Mouse (Mus musculus) c-Kit-positive CD71-positive TER-119-negative erythroid progenitor cells, embryonic 14.5 days (primary cell): Measurements from ENCODE around the gene Tnxb.

Experiments used
- DNase-seq: peaks from one replicate; pipeline ENCODE4 v3.0.0-alpha.2; 2013; ENCODE audit warnings: low read depth

Gene Tnxb

DNA sequence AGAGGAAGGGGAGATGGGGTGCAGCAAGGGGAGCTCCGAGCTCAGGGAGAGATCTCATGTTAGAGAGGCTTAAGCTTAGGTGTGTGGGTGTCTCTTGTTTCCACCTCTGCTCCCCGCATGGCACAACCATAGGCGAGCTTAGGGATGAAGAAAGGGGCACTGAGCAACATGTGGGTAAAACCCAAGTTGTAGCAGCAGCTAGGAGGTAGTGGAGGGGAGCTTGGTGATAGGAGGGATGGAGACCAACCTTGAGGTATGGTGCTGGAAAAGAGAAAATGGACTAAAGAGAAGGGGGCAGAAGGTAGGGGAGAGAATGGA is 10.5 kb upstream of the Tnxb start:
- DNase-seq: no peak

DNA sequence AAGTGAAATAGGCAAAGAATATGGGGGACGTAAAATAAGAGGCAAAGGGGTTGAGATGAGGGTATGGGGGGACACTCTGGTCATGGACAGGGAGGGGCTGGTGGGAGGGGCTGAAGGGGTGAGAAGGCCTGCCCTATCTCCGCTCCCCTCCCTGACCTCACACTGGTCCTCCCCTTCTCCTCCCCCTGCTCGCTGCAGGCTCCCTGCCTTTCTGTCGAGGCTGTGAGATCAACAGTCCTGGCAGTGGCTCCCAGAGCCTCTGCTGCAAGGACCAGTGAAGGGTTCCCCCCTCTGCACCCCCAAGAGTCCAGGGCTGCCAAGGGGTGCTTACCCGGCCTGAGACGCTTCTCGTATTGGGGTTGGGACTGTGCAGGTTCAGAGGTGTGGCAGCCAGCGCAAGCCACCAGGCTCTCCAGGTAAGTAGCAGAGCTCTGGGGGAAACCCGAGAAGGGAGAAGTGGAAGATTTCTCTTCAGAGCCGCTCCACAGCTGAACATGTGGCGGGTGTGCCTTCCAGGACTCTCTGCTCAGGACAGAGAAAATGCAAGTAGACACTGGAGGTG is 10.0 kb upstream of the Tnxb start:
- DNase-seq: no peak

DNA sequence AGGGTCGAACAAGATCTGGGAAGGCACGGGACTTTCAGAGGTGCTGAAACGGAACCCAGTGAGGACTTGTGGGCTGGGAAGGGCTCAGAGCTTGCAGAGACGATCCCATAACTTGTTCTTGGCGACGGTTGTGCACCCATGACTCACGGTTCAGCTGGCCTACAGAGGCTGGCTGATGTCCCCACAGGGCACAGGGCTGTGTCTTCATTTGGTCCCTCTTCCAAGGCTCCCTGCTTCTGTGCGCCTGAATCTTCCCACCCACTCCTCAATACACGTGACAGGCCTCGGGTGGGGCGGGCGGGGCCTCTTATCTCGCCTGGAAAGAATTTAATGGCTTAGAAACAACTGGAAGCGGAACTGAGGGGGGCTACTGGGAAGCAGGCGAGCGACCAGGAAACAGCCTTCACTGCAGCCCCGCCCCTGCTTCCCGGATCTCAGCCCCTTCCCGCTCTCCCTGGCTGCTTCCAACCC is 9.2 kb upstream of the Tnxb start:
- DNase-seq: no peak

DNA sequence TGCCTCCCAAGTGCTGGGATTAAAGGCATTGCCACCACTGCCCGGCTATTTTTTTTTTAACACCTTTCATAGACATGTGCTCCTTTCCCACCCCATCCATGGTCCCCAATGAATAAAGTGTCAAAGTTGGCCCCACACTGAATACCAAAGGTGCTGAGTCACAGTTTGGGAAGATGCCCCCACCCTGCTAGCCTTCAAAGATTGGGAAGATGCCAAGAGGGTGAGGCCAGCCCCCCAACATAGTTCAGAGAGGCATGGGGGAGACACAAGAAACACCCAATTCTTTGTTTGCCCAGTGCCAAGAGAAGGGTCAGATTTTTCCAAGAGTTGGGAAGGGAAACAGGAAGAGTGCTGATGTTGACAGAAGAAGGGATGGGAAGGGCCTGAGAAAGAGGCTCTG is 7.9 kb upstream of the Tnxb start:
- DNase-seq: no peak

GRCm38 (mm10) chr17:34662978-34663377 is 7.4 kb upstream of the Tnxb start:
- DNase-seq: no peak

DNA sequence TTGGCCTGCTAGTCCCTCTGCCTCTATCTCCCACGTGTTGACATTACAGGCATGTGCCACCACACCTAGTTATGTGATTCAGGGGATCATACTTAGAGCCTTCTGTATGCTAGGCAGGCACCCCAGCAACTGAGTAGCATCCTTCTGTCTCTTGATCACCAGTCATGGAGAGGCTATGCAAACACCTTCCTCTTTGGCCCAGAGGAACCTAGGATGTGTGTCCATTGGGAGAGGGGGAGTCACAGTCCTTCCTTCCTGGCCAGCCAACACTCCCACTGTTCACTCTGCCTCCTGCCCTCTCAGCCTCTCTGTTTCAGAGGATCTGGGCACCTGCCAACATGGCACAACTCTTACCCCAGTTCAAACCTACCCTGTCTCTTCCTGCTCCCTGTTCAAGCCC is 6.8 kb upstream of the Tnxb start:
- DNase-seq: no peak

DNA sequence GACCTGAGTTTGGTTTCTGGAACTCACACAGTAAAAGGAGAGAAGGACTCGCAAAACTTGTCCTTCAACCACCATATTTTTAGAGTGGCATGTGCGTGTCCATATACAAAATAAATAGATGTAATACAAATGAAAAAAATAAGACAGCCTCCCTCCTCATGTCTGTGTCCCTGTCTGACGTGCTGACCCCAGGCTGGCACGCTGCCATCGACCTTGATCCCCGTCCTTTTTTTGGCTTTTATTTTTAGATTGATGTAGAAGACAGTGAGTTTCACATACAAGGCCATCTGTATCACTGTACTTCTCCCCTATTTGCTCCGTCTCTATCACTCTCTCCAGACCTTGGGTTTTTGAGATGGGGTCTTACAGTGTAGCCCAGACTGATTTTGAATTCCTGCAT is 5.9 kb upstream of the Tnxb start:
- DNase-seq: no peak

DNA sequence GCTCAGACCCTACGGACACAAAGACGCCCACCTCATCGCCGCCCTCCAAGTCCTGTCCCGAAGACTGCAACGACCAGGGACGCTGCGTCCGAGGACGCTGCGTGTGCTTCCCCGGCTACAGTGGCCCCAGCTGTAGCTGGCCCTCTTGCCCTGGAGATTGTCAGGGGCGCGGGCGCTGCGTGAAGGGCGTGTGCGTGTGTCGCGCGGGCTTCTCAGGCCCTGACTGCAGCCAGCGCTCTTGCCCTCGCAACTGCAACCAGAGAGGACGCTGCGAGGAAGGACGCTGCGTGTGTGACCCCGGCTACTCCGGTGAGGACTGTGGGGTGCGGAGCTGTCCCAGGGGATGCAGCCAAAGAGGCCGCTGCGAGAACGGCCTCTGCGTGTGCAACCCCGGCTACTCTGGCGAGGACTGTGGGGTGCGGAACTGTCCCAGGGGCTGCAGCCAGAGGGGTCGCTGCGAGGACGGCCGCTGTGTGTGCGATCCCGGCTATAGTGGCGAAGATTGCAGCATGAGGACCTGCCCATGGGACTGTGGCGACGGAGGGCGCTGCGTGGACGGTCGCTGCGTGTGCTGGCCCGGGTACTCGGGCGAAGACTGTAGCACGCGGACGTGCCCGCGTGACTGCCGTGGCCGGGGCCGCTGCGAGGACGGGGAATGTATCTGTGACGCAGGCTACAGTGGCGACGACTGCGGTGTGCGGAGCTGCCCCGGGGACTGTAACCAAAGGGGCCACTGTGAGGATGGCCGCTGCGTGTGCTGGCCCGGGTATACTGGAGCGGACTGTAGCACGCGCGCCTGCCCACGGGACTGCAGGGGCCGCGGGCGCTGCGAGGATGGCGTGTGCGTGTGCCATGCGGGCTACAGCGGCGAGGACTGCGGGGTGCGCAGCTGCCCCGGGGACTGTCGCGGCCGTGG is 1.1 kb downstream of the Tnxb start:
- DNase-seq: no peak

GRCm38 (mm10) chr17:34672246-34672792 is 2.0 kb downstream of the Tnxb start:
- no peak for DNase-seq

DNA sequence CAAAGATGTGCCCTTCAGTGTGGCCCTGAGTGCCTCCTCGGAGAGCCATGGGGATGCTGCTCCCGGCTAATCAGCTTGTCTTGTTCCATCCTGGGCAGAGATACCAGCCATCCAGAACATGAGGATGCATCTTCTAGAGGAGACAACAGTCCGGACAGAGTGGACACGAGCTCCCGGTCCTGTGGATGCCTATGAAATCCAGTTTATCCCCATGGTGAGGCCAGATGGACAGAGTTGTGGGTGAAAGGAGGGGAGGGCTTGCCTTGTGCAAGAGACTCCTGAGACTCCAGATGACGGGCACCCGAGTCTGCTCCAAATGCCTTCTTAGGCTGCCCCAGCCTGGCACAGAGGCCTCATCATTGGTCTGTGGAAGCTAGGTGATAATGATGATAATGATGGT is 2.8 kb downstream of the Tnxb start:
- no peak for DNase-seq

DNA sequence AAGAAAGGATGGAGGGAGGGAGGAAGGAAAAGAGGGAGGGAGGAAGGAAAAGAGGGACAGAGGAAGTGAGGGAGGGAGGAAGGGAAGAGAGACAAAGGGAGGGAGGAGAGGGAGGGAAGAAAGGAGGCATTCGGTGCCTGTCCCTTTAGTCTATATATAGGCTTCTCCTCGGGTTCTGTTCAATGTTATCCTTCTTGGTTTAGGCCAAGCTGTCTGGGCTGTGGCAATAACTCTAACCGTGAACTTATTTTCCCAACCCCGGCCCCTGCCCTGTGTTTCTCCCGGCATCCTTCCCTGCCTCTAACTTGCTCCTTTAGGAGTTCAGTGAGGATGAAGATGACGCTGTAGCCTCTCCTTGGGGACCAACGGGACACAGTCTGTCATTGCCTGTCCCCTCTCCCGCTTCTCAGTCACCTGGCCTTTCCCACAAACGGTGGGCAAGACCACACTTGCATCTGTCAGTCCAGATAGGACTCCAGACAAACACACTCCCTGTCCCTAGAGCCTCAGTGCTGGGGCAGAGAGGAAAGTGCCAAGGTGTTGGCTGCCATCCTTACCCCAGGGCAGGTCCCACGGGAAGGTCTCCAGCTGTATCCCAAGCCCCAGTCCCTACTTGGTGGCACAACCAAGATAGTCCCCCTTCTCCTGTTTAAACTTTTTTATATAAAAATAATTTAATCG is 4.3 kb downstream of the Tnxb start:
- DNase-seq: no peak

DNA sequence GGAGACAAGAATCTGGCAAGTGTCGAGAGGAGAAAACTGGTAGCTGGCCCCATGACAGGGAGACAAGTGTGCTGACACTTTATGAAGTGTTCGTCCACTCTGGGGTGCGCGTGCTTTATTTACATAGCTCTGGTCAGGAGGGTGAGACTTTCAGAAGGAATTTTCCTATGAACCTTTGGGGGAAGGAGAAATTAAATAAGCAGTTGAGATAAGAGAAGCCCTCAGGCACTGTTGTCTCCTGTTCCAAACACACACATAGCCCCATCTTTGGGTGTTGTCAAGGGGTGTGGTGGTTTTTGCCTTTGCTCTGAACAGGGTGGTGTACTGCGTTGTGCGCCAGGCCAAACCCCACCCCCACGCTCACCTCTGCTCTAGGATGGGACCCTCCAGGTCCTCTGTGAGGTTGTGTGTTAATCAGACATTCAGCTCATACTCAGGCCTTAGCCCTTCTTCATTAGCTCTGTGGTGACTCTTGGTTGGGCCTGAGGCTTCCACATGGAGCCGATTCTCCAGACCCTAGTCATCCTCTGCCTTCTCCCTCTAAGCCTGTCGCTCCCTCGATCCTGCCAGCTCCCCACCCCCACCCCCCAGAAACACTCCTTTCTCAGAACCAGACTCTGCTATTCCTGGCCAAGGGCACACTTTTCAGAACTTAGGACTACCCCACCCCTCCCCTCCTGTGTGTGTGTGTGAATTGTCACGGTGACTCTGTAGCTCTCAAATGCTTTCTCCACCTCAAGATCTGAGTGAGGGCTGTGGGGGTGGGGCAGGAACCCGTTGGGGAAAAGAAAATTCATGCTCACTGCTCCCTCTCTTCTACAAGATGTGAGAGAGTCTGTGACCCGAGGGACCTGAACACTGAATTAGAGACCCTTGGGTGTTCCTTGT is 5.1 kb downstream of the Tnxb start:
- no peak for DNase-seq

- no peak for DNase-seq
Measured at GRCm38 (mm10) chr17:34676093-34676460, 5.7 kb downstream of the Tnxb start.

DNA sequence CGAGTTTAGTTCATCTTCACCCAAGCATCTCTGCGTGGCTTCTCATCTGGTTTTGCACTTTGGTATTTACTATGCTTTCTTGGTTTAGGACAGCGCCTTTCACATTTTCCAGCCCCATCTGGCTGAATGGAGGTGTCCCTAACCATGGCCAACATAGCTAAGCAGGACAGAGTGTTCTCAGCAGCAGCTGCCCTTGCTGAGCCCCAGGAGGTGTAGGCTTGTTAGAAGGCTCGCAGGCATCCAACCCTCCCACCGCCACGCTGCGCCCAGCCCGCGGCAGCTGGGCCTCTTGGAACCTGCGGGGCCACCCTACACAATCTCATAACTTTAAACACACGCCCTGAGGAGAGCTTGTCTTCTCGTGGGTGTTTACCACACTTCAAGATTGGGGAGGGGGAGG is 6.3 kb downstream of the Tnxb start:
- no peak for DNase-seq

DNA sequence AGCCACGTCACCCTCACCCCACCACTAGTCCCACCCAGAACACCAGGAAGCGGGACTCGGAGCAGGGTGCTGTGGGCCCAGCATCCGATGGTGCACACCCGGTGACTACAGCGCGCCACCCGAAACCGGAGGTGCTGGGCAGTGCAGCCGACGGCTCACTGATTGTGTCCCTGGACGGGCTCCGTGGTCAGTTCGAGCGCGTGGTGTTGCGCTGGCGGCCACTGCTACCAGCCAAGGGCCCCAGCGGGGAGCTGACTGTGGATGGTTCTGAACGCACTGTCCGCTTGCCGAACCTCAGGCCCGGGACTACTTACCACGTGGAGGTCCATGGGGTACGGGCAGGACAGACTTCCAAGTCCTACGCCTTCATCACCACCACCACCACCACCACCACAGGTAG is 9.9 kb downstream of the Tnxb start:
- no peak for DNase-seq

- no peak for DNase-seq
Measured at GRCm38 (mm10) chr17:34680621-34681020, 10.3 kb downstream of the Tnxb start.

- DNase-seq: no peak
Measured at GRCm38 (mm10) chr17:34681132-34681571, 10.8 kb downstream of the Tnxb start.

- DNase-seq: no peak
Measured at GRCm38 (mm10) chr17:34681881-34682536, 11.7 kb downstream of the Tnxb start.

GRCm38 (mm10) chr17:34683179-34683578 is 12.8 kb downstream of the Tnxb start:
- DNase-seq: no peak

- DNase-seq: no peak
Measured at GRCm38 (mm10) chr17:34683686-34684220, 13.4 kb downstream of the Tnxb start.

- DNase-seq: no peak
Measured at GRCm38 (mm10) chr17:34684253-34684893, 14.0 kb downstream of the Tnxb start.
